Mouse (Mus musculus) megakaryocyte progenitor cell, adult 5-6 weeks (primary cell): ENCODE results near the gene Tenm2. TPM values are rescaled to one million over a fixed set of nuclear protein-coding genes. Genes with fewer than 3 reads are reported as not detected.

ENCODE experiments used
- ATAC-seq: replicated peaks from 2 replicates; pipeline ENCODE4 v1.8.0; 2016; ENCODE audit warnings: mild to moderate bottlenecking, moderate TSS enrichment, inconsistent platforms; ENCODE audit not compliant: poor library complexity
- total RNA-seq, 2 experiments: library from RNA; stranded (forward) in 1 of 2; stranded (reverse) in 1 of 2; fragments of 157-497, 149-512 nt in 1 of 2; fragments of 200-1000 nt in 1 of 2; gene quantifications; 2 replicates each; pipeline versions ENCODE4 v1.2.3 to v1.2.4; 2015 to 2017

Tenm2 gene
- total RNA-seq, 2 experiments from 2014 or later, result not detected

DNA sequence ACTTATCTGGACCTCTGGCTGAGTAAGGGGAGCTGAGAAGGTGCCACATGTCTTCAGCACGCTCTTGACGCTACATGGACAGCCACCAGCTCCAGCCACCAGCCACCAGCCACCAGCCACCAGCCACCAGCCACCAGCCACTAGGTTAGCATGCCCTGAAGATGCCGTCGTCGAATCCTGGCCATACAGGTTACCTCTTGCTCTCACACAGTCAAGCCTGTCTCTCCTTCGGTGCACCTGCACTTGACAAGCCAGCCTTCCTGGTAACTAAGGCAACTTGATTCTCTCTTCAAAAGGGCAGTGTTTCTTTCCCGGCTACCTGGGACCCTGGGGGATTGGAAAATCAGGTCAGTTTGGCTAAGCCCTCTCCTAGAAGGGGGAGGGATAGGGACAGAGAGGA, 1262.6 kb downstream of the Tenm2 start:
- ATAC-seq, result no peak

DNA sequence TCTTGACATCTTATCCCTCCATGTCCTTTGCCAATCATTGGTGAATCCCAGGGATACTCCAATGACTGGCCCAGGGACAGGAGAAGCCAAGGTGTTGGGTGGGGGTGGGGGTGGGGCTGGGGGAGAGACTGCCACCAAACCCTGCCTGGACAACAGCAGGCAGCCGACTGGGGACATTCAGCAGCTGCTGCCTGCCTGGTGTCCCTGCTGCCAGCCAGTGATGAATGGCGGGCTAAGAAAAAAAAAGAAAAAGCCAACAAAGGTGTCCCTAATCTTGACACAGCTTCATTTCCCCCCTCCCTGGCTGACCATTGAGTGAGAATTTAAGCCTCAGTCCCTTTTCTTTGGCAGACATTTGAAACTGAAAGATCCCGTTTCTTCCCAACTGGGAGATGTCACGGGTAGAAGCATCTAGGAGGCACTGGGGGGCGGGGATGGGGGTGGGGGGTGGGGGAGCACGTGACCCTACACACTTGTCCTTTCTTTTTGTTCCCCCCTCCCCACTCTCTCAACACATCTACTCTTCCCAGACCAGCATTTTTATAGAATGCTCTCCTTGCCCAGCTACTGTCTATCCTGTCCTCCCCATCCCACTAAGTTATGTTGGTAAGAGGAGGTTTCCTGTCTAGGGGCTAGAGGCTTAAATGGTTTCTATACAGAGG, 1263.4 kb downstream of the Tenm2 start:
- ATAC-seq, result no peak

DNA sequence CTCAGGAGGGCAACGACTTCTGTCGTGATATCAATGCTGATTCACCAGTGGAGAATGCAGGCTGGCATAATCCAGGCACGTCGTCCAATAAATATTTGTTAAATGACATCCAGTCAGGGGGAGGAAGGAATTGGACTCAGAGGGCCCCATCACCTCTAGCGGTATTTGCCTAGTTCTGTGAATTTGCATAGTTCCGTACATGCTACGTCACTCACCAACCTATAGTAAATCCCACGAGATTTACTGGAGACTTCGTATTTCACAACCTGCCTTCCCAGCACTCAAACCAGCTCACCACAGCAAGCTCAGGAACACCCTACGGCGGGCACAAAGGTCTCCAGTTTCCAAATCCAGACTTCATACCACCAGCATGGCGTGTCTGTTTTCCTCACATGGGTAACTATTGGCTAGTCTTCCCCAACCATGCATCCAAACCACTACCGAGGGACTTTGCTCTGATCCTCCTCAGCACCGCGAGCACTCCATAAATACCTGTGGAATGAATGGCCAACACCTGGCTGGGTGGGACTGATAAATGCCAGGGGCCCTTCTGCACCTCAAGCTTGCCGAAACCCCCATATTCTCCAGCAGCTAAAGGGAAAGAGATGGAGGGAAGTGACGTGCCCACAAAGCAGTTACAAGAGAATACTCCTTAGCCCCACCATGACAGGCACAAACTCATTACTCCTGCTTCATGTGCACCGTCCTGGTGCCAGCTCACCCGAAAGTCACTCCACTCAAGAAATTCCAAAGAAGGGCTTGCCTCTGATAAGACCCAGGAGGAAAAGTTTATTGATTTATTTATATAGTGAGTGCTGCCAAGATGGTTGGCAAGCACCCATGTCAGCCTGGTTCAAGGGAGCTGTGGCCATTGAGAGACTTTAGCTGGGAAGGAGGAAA, 1264.7 kb downstream of the Tenm2 start:
- ATAC-seq, result no peak

DNA sequence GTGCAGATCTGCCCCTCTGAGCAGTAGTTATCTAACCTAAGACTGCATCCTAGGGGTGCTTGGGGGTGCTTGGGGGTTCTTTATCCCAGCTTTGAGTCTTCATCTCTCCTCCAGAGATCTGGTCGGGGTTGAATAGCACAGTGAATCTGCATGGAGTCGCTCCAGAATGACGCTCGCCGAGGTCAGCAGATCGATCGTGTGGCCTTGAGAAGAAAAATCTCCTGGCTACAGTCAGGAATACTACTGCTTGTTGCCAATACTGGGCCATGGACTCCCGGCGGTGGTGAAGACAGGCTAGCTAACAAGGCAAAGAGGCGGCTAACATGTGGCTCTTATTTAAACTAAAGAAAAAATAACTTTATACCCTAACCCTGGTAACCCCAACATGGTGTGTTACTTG, 1267.5 kb downstream of the Tenm2 start:
- no peak for ATAC-seq

DNA sequence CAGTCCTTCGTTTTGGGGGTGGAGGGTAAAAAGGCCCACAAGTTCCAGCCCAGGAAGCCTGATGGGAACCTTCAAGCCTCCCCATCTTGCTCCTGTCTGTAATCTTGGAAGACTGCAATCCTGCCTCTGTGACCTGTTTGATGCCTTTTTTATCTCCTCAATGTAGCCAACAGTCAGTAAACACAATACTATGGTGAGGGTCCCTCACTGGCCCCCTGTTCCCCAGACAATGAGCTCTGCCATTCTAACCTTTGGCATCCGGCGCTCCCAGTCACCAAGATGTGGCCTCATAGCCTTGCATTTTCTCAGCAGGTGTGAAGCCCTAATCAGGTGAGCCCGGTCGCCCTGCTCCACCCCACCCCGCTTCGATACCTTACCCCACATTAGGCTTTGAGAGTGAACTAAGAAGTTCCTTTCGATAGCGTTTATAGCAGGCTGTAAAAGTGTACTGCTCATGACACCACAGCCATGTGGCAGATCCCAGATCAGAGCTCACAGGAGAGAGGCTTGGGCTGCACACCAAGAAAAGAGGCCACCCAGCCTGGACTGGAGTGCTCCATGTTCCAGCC, 1271.7 kb downstream of the Tenm2 start:
- no peak for ATAC-seq

DNA sequence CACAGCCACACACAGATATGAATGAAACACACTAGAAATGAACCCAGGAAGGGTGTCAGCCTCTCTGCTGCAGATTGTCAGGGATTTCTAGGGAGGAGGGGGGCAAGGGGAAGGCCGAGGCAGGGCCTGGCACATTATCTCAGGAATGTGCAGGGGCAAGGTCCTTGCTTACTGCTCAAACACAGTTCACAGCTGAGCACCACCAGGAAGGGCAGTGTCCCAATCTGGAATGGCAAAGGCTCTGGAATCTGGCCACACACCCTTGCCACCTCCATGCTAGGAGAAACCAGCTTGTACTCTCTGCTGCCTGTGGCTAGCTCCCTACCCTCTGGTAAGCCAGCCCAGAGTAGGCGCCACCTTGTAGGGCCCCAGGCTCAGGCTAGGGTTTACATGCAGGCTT, 1272.2 kb downstream of the Tenm2 start:
- no peak for ATAC-seq

DNA sequence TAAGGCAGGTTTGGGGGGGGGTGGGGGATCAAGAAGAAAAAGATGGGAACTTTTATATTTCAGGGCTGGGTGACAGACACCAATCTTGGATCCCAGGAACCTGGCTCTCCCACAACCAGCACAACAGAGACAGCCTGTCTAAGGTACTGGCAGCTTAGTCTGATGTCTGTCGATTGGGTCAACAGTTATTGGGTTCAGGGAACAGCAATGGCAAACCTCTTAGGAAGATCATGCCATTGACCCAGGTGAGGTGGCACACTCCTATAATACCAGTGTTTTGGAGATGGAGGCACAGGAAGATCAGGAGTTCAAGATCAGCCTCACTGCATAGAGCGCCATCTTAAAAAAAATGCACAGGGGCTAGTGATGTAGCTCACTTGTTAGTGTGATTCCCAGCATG, 1273.3 kb downstream of the Tenm2 start:
- ATAC-seq, result no peak

DNA sequence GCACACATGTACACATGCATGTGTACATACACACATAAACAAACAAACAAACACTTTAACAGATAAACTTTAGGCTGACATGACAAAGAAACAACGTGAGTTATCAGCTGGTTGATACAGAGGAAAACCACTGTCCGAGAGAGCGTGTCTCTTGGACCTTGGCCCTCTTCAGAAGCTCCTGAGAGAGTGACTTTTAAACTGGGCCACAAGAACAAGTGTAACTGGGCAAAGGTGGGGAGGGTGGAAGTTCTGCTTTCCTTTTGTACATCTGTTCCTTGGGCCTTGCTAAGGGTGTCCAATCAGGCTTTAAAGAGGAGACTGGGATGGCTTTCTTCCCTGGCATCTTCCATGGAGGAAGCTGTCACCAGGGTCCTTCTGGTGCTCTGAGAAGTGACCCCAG, 1276.5 kb downstream of the Tenm2 start:
- ATAC-seq, result no peak
